Mouse (Mus musculus) brain, embryonic 14.5 days (tissue): Measurements from ENCODE around the gene Ocln.

Experiments used
- CTCF ChIP-seq: fragments of 200-500 bp; IDR thresholded peaks from 2 replicates; pipeline ENCODE4 v1.5.1; 2012; ENCODE audit warnings: inconsistent platforms, mild to moderate bottlenecking, moderate library complexity, borderline replicate concordance; ENCODE audit not compliant: insufficient read depth, insufficient read length; ENCODE audit errors: extremely low read depth
- POLR2A ChIP-seq: fragments of 200-500 bp; IDR thresholded peaks from 2 replicates; pipeline ENCODE4 v1.6.1; 2012; ENCODE audit warnings: mild to moderate bottlenecking, inconsistent platforms, borderline replicate concordance; ENCODE audit not compliant: poor library complexity, insufficient read depth, insufficient read length, severe bottlenecking; ENCODE audit errors: extremely low read depth

DNA sequence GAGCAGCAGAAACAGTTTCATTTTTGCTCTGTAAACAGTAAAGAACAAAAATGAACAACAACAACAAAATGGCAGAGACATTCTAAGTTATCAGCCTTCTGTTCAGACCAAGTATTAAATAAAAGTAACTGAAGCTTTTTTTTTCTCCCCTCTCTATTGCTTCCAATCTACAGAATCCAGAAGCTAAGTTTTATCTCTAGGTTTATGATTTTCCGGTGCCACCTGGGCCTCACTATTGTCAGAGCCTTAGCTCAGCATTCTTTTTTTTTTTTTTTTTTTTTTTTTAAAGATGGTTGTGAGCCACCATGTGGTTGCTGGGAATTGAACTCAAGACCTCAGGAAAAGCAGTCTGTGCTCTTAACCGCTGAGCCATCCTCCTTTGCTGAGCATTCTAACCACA is 39.7 kb downstream of the Ocln start:
- TF ChIP-seq CTCF (no peak), POLR2A (no peak)
